Mouse (Mus musculus) activated CD4-positive, CD25-positive, alpha-beta regulatory T cell, adult 4 months (primary cell): ENCODE measurements around the gene Gm36079. TPM values are rescaled to one million over a fixed set of nuclear protein-coding genes. Genes with fewer than 3 reads are reported as not detected.
"Not testable (repeated sequence)": the region's sequence is repeated elsewhere in the genome, so short reads cannot be mapped to it uniquely, and the experiment has no call there.

Experiments used
- ATAC-seq: one replicate; pipeline ENCODE4 v1.8.0; 2017
- polyA plus RNA-seq, 2 experiments: library from polyadenylated mRNA; unstranded; fragments of 100-300 nt; shearing (Covaris generic); gene quantifications; one replicate each; pipeline ENCODE4 v1.2.1; 2017

The Gm36079 gene
- polyA plus RNA-seq, 2 experiments from 2014 or later = not detected

DNA sequence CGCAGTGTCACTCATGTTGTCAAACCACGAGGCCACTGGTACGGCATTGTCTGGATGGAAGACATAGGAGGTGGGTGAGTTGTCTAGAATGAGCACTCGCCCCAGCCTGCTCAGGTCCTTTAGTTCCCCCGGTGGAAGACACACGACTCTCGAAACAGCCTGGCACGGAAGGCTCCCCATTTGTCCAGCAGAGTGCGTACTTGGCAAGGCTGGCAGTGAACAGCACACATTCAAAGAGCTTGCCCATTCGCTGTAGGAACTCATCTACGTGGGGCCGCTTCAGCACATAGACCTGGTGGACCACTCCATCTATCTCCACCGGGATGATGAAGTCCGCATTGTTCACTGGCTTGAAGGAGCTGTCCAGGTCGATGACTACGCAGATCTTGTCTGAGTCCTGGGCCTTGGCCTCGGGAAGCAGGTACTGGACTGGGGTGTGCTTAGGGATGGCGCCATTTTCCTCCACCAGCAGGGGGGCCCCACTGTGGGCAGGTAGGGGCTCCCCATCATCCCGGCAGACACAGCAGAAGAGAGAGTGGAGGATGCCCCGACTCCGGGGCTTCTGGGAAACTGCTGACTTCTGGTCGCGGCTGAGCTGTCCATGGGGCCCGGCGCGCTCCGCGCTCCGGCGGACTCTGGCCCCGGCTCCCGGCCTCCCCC is 11.3 kb downstream of the Gm36079 start:
- ATAC-seq = not testable (repeated sequence)

DNA sequence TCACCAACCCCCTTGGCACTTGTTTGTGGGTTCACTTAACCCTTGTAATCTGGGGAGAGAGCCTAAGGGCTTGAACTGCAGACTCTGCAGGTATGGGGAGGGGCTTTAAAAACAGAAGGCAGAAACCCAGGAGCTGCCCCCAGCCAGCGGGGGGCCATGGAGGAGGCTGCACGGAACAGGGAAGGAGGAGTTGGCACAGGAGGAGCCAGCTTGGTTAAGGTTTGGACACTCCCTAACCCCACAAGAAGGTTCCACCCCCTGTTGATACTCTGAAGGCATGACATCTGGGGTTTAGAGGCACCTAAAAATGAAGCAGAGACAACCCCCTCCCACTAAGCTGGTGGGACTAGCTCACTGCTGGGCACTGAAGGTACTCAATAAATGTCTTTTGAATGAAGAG is 12.8 kb downstream of the Gm36079 start:
- ATAC-seq = not testable (repeated sequence)

DNA sequence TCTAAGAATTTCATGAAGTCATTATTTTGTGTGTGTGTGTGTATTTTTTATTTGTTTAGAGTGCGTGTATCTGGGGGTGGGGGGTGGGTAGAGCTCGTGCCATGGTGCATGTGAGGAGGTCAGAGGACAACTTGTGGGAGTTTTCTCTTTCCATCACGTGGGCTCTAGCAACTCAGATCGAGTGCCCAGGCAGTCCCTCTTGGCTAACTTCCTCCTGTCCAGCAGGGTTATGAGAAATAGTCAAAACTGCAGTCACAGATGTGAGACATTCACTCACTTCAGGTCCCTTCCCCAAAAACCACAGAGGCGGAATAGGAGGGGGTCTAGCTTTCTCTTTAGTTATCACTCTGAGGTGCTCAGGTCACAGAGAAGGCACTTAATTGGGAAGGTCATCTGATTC is 13.3 kb downstream of the Gm36079 start:
- not testable (repeated sequence) for ATAC-seq

DNA sequence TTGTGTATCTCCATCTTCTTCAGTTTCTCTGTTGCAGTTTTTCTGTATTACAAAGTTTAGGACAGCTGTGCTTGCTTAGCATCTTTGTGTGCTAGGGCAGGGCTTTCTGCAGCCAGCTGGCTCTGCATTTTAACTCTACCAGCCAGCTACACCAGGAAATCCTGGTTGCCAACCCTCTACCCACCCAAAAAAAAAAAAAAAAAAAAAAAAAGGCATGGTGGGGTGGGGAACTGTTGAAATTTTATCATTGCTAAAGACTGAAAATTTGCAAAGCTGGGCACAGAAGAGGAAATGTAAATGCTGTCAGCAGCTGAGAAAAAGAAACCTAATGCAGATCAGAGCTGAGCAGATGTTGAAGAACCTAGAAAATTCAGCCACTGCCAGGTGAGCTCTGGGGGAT is 16.7 kb downstream of the Gm36079 start:
- not testable (repeated sequence) for ATAC-seq

DNA sequence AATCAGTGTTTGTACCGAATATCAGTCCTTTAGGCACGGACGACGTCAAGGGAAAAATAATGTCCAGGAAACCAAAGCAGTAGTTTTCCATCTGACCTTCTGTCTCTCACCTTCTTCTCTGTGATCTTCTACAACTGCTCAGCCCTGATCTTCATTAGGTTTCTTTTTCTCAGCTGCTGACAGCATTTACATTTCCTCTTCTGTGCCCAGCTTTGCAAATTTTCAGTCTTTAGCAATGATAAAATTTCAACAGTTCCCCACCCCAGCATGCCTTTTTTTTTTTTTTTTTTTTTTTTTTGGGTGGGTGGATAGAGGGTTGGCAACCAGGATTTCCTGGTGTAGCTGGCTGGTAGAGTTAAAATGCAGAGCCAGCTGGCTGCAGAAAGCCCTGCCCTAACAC is 27.6 kb downstream of the Gm36079 start:
- ATAC-seq = not testable (repeated sequence)

DNA sequence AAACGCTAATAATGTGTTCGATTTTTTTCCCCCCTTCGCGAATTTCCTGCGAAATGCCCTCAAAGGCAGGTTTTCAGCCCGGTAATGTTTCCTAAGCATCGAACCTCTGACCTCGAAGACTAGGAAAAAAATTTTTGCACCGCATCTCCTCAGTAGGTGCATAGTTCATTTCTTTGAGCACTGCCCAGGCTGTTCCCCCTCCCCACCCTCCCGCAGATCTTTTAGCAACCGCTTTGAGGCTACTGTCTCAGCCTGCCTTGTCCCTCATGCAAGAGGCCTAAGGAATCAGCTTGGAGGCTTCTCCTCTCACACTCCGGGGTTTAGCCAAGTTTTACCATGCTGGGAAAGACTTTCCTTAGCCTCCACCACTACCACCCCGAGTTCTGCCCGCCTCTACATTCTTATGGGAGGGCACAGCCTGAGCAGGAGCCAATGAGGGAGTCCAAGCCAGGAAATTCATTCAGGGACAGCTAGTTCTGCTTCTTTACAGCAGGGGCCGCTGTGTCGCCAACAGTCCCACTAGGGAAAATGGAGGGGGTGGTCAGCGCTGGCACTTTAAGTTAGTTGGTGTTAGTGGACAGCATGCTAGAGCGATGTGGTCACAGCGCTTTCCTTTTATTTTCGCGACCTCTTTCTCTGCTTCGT is 28.2 kb downstream of the Gm36079 start:
- peak; percentile 54 for ATAC-seq

DNA sequence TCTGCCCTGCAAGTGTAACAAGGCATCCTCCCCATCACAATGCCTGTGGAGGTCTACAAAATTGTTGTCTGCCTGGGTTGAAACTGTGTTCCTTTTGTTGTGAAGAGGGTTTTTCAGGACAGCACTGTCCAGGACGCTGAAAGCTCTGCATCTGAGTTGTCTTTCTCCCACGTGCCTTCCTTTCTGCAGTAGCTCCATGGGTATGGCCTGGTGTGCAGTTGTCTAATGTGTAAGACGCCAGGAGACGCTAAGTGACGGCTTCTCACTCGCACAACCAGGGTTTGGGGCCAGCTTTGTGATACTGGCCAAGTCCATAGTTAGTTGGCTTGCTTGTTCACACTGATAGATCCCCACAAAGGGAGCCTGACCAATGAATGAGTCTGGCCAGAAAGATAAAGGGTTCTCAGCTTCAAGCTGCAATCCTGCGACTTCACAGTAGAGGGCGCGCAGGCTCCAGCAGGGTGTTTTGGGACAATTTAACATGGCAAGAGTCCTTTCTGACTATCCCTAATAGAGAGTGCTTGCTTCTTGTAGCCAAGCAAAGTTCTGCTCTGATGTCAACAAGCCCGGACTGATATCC is 34.8 kb downstream of the Gm36079 start:
- not testable (repeated sequence) for ATAC-seq

DNA sequence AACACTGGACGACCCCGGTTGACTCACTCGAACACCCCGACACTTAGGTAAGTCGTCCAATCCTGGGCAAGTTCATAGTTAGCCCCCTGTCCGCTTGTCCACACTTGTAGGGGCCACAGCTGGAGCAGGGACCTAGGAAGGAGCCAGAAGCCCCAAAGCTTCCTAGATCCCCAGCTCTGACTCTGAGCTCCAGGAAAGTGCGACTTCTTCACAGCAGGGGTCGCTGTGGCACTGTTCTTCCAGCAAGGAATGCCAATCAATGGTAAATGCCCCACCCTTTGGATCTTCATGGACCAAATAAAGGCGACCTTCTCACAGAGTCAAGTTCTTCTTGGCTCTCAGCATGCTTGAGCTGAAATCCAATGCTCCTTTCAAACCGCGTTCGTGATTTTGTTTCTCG is 35.5 kb downstream of the Gm36079 start:
- ATAC-seq = not testable (repeated sequence)

Other genes with a start within 250 kb of the Gm36079 start
- gene Zfp131, start 236.1 kb downstream of the Gm36079 start, polyA plus RNA-seq = 10 to 100 TPM; 18.8 to 22.1 TPM
- not detected for gene AF067063, start 196.8 kb downstream of the Gm36079 start, polyA plus RNA-seq
- gene D13Ertd608e, start 191.0 kb downstream of the Gm36079 start, polyA plus RNA-seq = not detected
- not detected for gene Tcstv1, start 132.2 kb downstream of the Gm36079 start, polyA plus RNA-seq
- gene Gm21761, start 97.7 kb downstream of the Gm36079 start, polyA plus RNA-seq = not detected
- gene B020031M17Rik, start 76.2 kb downstream of the Gm36079 start, polyA plus RNA-seq = not detected
- gene Gm21188, start 25.2 kb upstream of the Gm36079 start, polyA plus RNA-seq = 1 to 10 TPM in 1 of 2 experiments, not detected in 1; 1.6 TPM
- gene Gm20767, start 113.2 kb upstream of the Gm36079 start, polyA plus RNA-seq = not detected
- gene Gm21818, start 145.4 kb upstream of the Gm36079 start, polyA plus RNA-seq = not detected
- not detected for gene Gm21762, start 188.9 kb upstream of the Gm36079 start, polyA plus RNA-seq
- gene Gm21731, start 212.1 kb upstream of the Gm36079 start, polyA plus RNA-seq = not detected
- not detected for gene AF067061, start 236.1 kb upstream of the Gm36079 start, polyA plus RNA-seq